ENCODE assay signal across 7 mouse cellular contexts in the genomic region with DNA sequence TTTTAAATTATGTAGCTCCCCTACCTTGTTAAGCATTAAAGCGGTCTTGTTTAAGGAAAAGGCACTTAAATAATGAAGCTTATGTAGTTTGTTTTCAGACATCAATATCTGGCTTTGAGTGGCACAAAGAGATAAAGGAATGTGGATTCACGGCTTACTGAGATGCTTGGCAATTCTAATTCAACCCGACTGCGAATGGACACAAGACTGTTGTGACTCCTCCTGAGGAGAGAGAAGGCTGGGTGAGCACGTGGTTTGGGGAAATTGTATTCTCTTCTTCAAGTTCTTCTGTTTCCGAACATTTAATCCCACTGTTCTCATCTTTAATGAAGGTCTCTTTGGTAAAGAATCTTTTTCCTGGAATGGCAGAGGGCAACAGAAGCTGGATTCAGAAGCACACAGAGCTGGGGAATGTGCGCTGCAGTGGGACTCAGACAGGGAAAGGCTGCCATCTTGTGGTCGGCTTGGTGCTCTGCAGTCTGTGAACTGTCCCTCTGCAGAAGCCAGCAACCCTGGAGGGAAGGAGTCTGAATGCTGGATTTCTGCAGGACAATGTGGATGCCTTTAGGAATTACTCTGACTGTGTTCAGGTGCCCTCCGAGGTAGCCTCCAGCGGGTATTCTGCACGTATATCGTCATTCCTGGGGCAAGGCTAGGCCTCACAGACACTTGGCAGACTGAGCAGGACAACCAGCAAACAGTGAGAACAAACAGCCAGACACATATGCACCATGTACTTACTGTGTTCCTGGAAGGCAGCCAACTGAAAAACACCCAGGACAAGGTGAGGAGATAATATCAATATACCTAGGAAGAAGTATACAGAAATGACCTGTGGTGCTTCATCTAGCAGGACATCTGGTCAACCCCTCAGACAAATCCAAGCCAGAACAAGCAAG. TPM values are rescaled to one million over a fixed set of nuclear protein-coding genes. Genes with fewer than 3 reads are reported as not detected.
DNase-seq lines count a peak whose midpoint lies in the region; ATAC-seq lines count a peak whose summit lies in the region.

No protein-coding gene starts in this region.

- no peak overlapping the region for H3K4me3 ChIP-seq in forebrain, embryonic 14.5 days (ENCODE audit: low read depth, low read length)
- 0 out of 2 replicates have a peak overlapping the region, but pooled peaks have one; percentile 9 for H3K4me3 ChIP-seq in hindbrain, embryonic 13.5 days

- H3K4me2 ChIP-seq in forebrain, embryonic 14.5 days (ENCODE audit: low read length) = no peak overlapping the region
- H3K4me2 ChIP-seq in hindbrain, embryonic 13.5 days = 0 out of 2 replicates have a peak overlapping the region, but pooled peaks have one; percentile 17

- H3K9ac ChIP-seq in forebrain, embryonic 14.5 days (ENCODE audit: low read length) = no peak overlapping the region
- H3K9ac ChIP-seq in hindbrain, embryonic 13.5 days = no peak overlapping the region

- no peaks in the 10 kb centered on the region for H3K4me1 ChIP-seq in forebrain, embryonic 14.5 days (ENCODE audit: control insufficient read depth, insufficient read depth, low read length)
- H3K4me1 ChIP-seq in hindbrain, embryonic 13.5 days (replicated peaks) = no peaks in the 10 kb centered on the region

- WGBS in forebrain, embryonic 14.5 days = 16% methylated on average over 12 of the region's 12 CpGs
- 15% methylated on average over 12 of the region's 12 CpGs for WGBS in hindbrain, embryonic 13.5 days

- peak; percentile 81 for DNase-seq in ZHBTc4 (ENCODE audit: low read depth, low spot score)
- peak; percentile 39 for DNase-seq in cerebellum, adult 11 months
- peak; percentile 88 for DNase-seq in forebrain, embryonic 14.5 days (ENCODE audit: low spot score)
- DNase-seq in layer of hippocampus, postnatal 10 days (ENCODE audit: low spot score in 2 of 2) = peak; percentile 87
- peak; percentile 52 for DNase-seq in lung, postnatal 25 days (ENCODE audit: low spot score)
- peak; percentile 71 for DNase-seq in right cerebral cortex, postnatal 25 days

- no peak overlapping the region for H3K27ac ChIP-seq in forebrain, embryonic 14.5 days (ENCODE audit: low read depth, low read length)
- H3K27ac ChIP-seq in hindbrain, embryonic 13.5 days = no peak overlapping the region

- no peaks in the 10 kb centered on the region for H3K9me3 ChIP-seq in forebrain, embryonic 14.5 days (replicated peaks; ENCODE audit: control insufficient read depth, low read length)
- no peaks in the 10 kb centered on the region for H3K9me3 ChIP-seq in hindbrain, embryonic 13.5 days

- peak; percentile 92 for ATAC-seq in forebrain, embryonic 14.5 days
- peak; percentile 93 for ATAC-seq in hindbrain, embryonic 13.5 days (ENCODE audit: low FRiP score)

- no peaks in the 10 kb centered on the region for H3K36me3 ChIP-seq in forebrain, embryonic 14.5 days (ENCODE audit: control insufficient read depth, insufficient read depth, low read length)
- no peaks in the 10 kb centered on the region for H3K36me3 ChIP-seq in hindbrain, embryonic 13.5 days

- H3K27me3 ChIP-seq in forebrain, embryonic 14.5 days (replicated peaks; ENCODE audit: control insufficient read depth, insufficient read depth, low read length) = peaks cover 8% of the 10 kb centered on the region
- H3K27me3 ChIP-seq in hindbrain, embryonic 13.5 days = peaks cover 50% of the 10 kb centered on the region

RNA-seq across cellular contexts. Expression of a gene that starts 54.0 kb away (rescaled TPM):
- not detected in 2 replicates for polyA plus RNA-seq in forebrain, embryonic 14.5 days (2014; fragmentation: Nextera tagmentation; extraction: Ambion mirVana)
- polyA plus RNA-seq in hindbrain, embryonic 13.5 days (2015; fragmentation: Nextera tagmentation; extraction: Ambion mirVana) = 0.12 TPM in 1 of 2 replicates, not detected in the other
- total RNA-seq in layer of hippocampus, postnatal 10 days (2021) = not detected
